Mouse (Mus musculus): ENCODE results near the gene Shd. TPM values are rescaled to one million over a fixed set of nuclear protein-coding genes. Genes with fewer than 3 reads are reported as not detected.

The Shd gene
- total and polyA plus RNA-seq, 3 experiments = 0.31 to 0.89 TPM; not detected in 1

GRCm38 (mm10) chr17:55964996-55965395 is 5.3 kb upstream of the Shd start:
- peak in 1 of 3 experiments; percentile 16; a peak in 1 of 6 replicates for TF ChIP-seq CTCF (IDR thresholded peaks at IDR 0.05 in 2 of 3, conservative IDR thresholded peaks at IDR 0.05 in 1 of 3; ENCODE audit: control insufficient read depth in 1 of 3, insufficient read depth in 1 of 3, low read depth in 2 of 3, low read length in 3 of 3, poor library complexity in 1 of 3, severe bottlenecking in 1 of 3)
- TF ChIP-seq POLR2AphosphoS5 (IDR thresholded peaks at IDR 0.05; ENCODE audit: borderline replicate concordance, low read depth, low read length) = no peak
- H3K27ac ChIP-seq (ENCODE audit: control insufficient read depth, low read depth, low read length) = no peak overlapping the region

GRCm38 (mm10) chr17:55967186-55967585 is 3.1 kb upstream of the Shd start:
- no peak for DNase-seq (ENCODE audit: low read depth, low spot score)
- H3K79me2 ChIP-seq (ENCODE audit: control insufficient read depth, insufficient read depth, low read length, poor library complexity) = no peaks in the 10 kb centered on the region
- no peak for TF ChIP-seq ZC3H11A (IDR thresholded peaks at IDR 0.05; ENCODE audit: low read depth, low read length)
- no peak for TF ChIP-seq ETS1 (IDR thresholded peaks at IDR 0.05; ENCODE audit: low read depth, low read length)
- TF ChIP-seq UBTF (IDR thresholded peaks at IDR 0.05; ENCODE audit: borderline replicate concordance, insufficient read depth, low read depth, low read length) = no peak
- no peak for TF ChIP-seq NELFE (IDR thresholded peaks at IDR 0.05; ENCODE audit: low read depth, low read length)
- no peak for TF ChIP-seq USF2 (IDR thresholded peaks at IDR 0.05; ENCODE audit: borderline replicate concordance in 1 of 2, insufficient read depth in 1 of 2, low read depth in 1 of 2, low read length in 2 of 2)
- TF ChIP-seq MAZ (IDR thresholded peaks at IDR 0.05; ENCODE audit: low read depth, low read length) = no peak
- no peak for TF ChIP-seq GABPA (IDR thresholded peaks at IDR 0.05; ENCODE audit: low read depth, low read length)
- TF ChIP-seq TBP (IDR thresholded peaks at IDR 0.05; ENCODE audit: low read depth, low read length) = no peak
- TF ChIP-seq SMC3 (IDR thresholded peaks at IDR 0.05; ENCODE audit: low read depth, low read length) = no peak
- no peak for TF ChIP-seq EP300 (IDR thresholded peaks at IDR 0.05; ENCODE audit: low read depth in 1 of 2, low read length in 2 of 2)
- TF ChIP-seq MXI1 (IDR thresholded peaks at IDR 0.05; ENCODE audit: low read depth, low read length) = no peak
- no peak for TF ChIP-seq ZMIZ1 (IDR thresholded peaks at IDR 0.05; ENCODE audit: low read depth, low read length)
- no peak for TF ChIP-seq ZNF384 (IDR thresholded peaks at IDR 0.05; ENCODE audit: low read depth, low read length)
- no peaks in the 10 kb centered on the region for H3K27me3 ChIP-seq (ENCODE audit: control insufficient read depth in 1 of 2, insufficient read depth in 2 of 2, low read length in 2 of 2)
- H3K9ac ChIP-seq (ENCODE audit: control insufficient read depth, low read depth, low read length, poor library complexity, severe bottlenecking) = no peak overlapping the region
- no peak overlapping the region for H3K4me3 ChIP-seq (ENCODE audit: control insufficient read depth in 1 of 2, insufficient read depth in 1 of 2, low read depth in 2 of 2, low read length in 2 of 2)
- H3K4me1 ChIP-seq (ENCODE audit: control insufficient read depth in 1 of 2, insufficient read depth in 2 of 2, low read length in 2 of 2) = no peaks in the 10 kb centered on the region
- H3K9me3 ChIP-seq (replicated peaks; ENCODE audit: insufficient read depth, low read length) = no peaks in the 10 kb centered on the region
- no peak overlapping the region for H3K27ac ChIP-seq (ENCODE audit: control insufficient read depth, low read depth, low read length)
- H3K36me3 ChIP-seq (ENCODE audit: control insufficient read depth in 1 of 2, insufficient read depth in 2 of 2, low read length in 2 of 2) = no peaks in the 10 kb centered on the region; a peak in 1 of 4 replicates

More at GRCm38 (mm10) chr17:55964996-55965395, 5.3 kb upstream of the Shd start:
- H3K36me3 ChIP-seq (ENCODE audit: control insufficient read depth in 1 of 2, insufficient read depth in 2 of 2, low read length in 2 of 2) = peaks cover 0 to under 1% of the 10 kb centered on the region in 2 experiments; a peak in 1 of 4 replicates
- no peak for DNase-seq (ENCODE audit: low read depth, low spot score)
- H3K9me3 ChIP-seq (replicated peaks; ENCODE audit: insufficient read depth, low read length) = no peaks in the 10 kb centered on the region
- H3K4me3 ChIP-seq (ENCODE audit: control insufficient read depth in 1 of 2, insufficient read depth in 1 of 2, low read depth in 2 of 2, low read length in 2 of 2) = no peak overlapping the region
- peaks cover 4% of the 10 kb centered on the region for H3K79me2 ChIP-seq (ENCODE audit: control insufficient read depth, insufficient read depth, low read length, poor library complexity)
- peaks cover 0 to 4% of the 10 kb centered on the region in 2 experiments; a peak in 1 of 4 replicates for H3K4me1 ChIP-seq (ENCODE audit: control insufficient read depth in 1 of 2, insufficient read depth in 2 of 2, low read length in 2 of 2)
- no peak overlapping the region for H3K9ac ChIP-seq (ENCODE audit: control insufficient read depth, low read depth, low read length, poor library complexity, severe bottlenecking)
- no peaks in the 10 kb centered on the region for H3K27me3 ChIP-seq (ENCODE audit: control insufficient read depth in 1 of 2, insufficient read depth in 2 of 2, low read length in 2 of 2)
